Mouse (Mus musculus) spleen, adult 2 months (tissue): ENCODE measurements around the gene Prss34.

Source experiments
- CTCF ChIP-seq: fragments of 200-500 bp; IDR thresholded peaks from 2 replicates; pipeline ENCODE4 v1.5.1; 2011; ENCODE audit warnings: mild to moderate bottlenecking, inconsistent platforms; ENCODE audit not compliant: insufficient read depth, insufficient read length, insufficient replicate concordance; ENCODE audit errors: extremely low read depth
- POLR2A ChIP-seq: fragments of 200-500 bp; IDR thresholded peaks from 2 replicates; pipeline ENCODE4 v1.6.1; 2011; ENCODE audit warnings: low read depth, low read length, inconsistent platforms

- TF ChIP-seq POLR2A, result no peak
- TF ChIP-seq CTCF, result no peak
These were observed 10.2 kb downstream of the Prss34 start, which contains the start of gene Prss28 for GRCm38 (mm10) chr17:25308346-25308745.
